Mouse (Mus musculus): ENCODE results near the gene Tbc1d2. TPM values are rescaled to one million over a fixed set of nuclear protein-coding genes. Genes with fewer than 3 reads are reported as not detected.
"Not testable (repeated sequence)": the region's sequence is repeated elsewhere in the genome, so short reads cannot be mapped to it uniquely, and the experiment has no call there.

Tbc1d2 gene
- polyA plus RNA-seq, 1 experiment from 2014 or later, result 1.1 TPM

DNA sequence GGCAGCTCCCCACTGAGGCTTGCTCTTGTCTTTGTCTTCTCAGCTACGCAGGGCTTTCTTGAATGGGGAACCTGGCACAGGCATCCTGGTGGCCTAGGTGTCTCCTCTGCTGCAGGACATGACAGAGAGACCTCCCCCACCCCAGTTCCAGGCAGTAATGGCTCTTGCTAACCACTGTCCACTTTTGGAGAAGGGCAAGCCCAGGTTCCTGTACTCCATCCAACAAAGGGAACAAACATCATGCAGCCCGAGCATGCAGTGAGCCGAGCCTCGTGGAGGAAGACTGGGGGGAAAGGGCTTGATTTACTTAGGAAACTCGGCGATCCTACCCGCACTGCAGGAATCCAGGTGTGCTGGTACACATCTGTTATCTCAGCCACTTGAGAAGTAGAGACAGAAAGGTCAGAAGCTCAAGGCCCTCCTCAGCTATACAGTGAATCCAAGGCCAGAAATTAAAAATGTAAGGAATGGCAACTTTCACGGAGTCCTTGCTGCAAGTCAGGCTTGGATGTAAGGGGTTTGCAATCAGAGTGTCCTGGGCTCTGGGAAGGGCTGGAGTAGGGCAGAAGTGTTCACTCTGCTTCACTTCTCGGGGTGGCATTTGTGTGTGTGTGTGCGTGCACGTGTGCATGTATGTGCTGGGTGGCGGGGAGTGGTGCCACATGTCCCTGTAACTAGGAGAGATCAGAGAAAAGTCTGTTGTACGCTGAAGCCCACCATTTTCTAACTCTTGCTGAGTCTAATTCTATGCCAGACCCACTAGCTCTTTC, 64.8 kb downstream of the Tbc1d2 start:
- WGBS, result 80% methylated on average over 13 of the region's 13 CpGs
- no peaks in the 10 kb centered on the region for H3K9me3 ChIP-seq (ENCODE audit: control insufficient read depth, low read length)

DNA sequence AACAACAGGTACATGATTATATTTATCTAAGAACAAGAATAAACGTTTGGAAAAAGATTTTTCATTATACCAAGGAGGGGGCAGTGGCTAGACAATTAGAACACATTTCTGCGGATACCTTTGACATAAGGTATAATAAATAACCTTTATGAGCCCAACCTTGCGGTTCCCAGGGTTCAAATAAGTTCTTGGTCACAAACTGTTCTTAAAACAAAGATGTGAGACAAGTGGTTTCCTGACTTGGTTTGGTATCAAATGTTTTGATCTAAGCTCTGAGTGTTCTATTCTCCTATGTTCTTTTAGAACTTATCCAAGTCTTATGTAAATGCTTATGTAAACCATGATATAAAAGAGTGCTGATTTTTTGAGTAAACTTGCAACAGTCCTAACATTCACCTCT, 65.5 kb downstream of the Tbc1d2 start:
- ATAC-seq (ENCODE audit: insufficient read depth, low FRiP score, low TSS enrichment); H3K9ac ChIP-seq (ENCODE audit: low read length); H3K4me2 ChIP-seq (ENCODE audit: low read depth); H3K27ac ChIP-seq (ENCODE audit: low read depth, low read length); H3K4me1 ChIP-seq (ENCODE audit: control insufficient read depth, insufficient read depth, low read length); H3K4me3 ChIP-seq (ENCODE audit: low read depth, low read length); H3K9me3 ChIP-seq (ENCODE audit: control insufficient read depth, low read length); H3K36me3 ChIP-seq (ENCODE audit: control insufficient read depth, insufficient read depth, low read length); DNase-seq (ENCODE audit: low spot score); H3K27me3 ChIP-seq (ENCODE audit: control insufficient read depth, insufficient read depth, low read length): not testable (repeated sequence)
- WGBS, result 65% methylated on average over 3 of the region's 3 CpGs

More for the DNA sequence above, 64.8 kb downstream of the Tbc1d2 start:
- Histone ChIP-seq H3K27me3 (ENCODE audit: control insufficient read depth, insufficient read depth, low read length) (no peaks in the 10 kb centered on the region), H3K4me2 (ENCODE audit: low read depth) (no peak overlapping the region), H3K9ac (ENCODE audit: low read length) (no peak overlapping the region), H3K27ac (ENCODE audit: low read depth, low read length) (no peak overlapping the region), H3K4me3 (ENCODE audit: low read depth, low read length) (no peak overlapping the region), H3K36me3 (ENCODE audit: control insufficient read depth, insufficient read depth, low read length) (no peaks in the 10 kb centered on the region), H3K4me1 (ENCODE audit: control insufficient read depth, insufficient read depth, low read length) (no peaks in the 10 kb centered on the region)
- DNase-seq (ENCODE audit: low spot score) (no peak), ATAC-seq (ENCODE audit: insufficient read depth, low FRiP score, low TSS enrichment) (no peak)

DNA sequence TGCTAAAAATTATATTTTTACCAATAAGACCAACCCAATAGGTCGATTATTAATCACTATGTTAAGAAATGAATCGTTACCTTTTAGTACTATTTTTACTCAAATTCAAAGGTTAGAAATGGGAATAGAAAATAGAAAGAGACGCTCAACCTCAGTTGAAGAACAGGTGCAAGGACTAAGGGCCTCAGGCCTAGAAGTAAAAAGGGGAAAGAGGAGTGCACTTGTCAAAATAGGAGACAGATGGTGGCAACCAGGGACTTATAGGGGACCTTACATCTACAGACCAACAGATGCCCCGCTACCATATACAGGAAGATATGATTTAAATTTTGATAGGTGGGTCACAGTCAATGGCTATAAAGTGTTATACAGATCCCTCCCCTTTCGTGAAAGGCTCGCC, 65.9 kb downstream of the Tbc1d2 start:
- 78% methylated on average over 2 of the region's 6 CpGs for WGBS
- not testable (repeated sequence) for H3K4me3 ChIP-seq (ENCODE audit: low read depth, low read length); ATAC-seq (ENCODE audit: insufficient read depth, low FRiP score, low TSS enrichment); H3K36me3 ChIP-seq (ENCODE audit: control insufficient read depth, insufficient read depth, low read length); H3K9ac ChIP-seq (ENCODE audit: low read length); H3K4me2 ChIP-seq (ENCODE audit: low read depth); H3K27me3 ChIP-seq (ENCODE audit: control insufficient read depth, insufficient read depth, low read length); H3K4me1 ChIP-seq (ENCODE audit: control insufficient read depth, insufficient read depth, low read length); H3K9me3 ChIP-seq (ENCODE audit: control insufficient read depth, low read length); DNase-seq (ENCODE audit: low spot score); H3K27ac ChIP-seq (ENCODE audit: low read depth, low read length)

DNA sequence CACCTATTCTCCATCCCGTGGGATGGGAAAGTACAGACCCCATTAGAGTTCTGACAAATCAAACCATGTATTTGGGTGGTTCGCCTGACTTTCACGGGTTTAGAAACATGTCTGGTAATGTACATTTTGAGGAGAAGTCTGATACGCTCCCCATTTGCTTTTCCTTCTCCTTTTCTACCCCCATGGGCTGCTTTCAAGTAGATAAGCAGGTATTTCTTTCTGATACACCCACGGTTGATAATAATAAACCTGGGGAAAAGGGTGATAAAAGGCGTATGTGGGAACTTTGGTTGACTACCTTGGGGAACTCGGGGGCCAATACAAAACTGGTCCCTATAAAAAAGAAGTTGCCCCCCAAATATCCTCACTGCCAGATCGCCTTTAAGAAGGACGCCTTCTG, 68.0 kb downstream of the Tbc1d2 start:
- H3K27ac ChIP-seq (ENCODE audit: low read depth, low read length); ATAC-seq (ENCODE audit: insufficient read depth, low FRiP score, low TSS enrichment); H3K9ac ChIP-seq (ENCODE audit: low read length); DNase-seq (ENCODE audit: low spot score); H3K9me3 ChIP-seq (ENCODE audit: control insufficient read depth, low read length); H3K36me3 ChIP-seq (ENCODE audit: control insufficient read depth, insufficient read depth, low read length); H3K4me3 ChIP-seq (ENCODE audit: low read depth, low read length); H3K4me2 ChIP-seq (ENCODE audit: low read depth); H3K27me3 ChIP-seq (ENCODE audit: control insufficient read depth, insufficient read depth, low read length); H3K4me1 ChIP-seq (ENCODE audit: control insufficient read depth, insufficient read depth, low read length): not testable (repeated sequence)
- 86% methylated on average over 9 of the region's 9 CpGs for WGBS

DNA sequence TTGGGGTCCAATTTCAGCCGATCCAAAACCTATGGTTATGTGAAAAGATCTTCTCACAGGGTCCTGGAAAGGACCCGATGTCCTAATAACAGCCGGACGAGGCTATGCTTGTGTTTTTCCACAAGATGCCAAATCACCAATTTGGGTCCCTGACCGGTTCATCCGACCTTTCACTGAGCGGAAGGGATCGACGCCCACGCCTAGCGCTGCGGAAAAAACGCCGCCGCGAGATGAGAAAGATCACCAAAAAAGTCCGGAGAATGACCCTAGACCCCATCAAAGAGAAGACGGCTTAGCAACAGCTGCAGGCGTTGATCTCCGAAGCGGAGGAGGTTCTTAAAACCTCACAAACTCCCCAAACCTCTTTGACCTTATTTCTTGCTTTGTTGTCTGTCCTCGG, 68.4 kb downstream of the Tbc1d2 start:
- not testable (repeated sequence) for H3K4me3 ChIP-seq (ENCODE audit: low read depth, low read length); H3K27ac ChIP-seq (ENCODE audit: low read depth, low read length); H3K36me3 ChIP-seq (ENCODE audit: control insufficient read depth, insufficient read depth, low read length); H3K9ac ChIP-seq (ENCODE audit: low read length); ATAC-seq (ENCODE audit: insufficient read depth, low FRiP score, low TSS enrichment); H3K4me1 ChIP-seq (ENCODE audit: control insufficient read depth, insufficient read depth, low read length); DNase-seq (ENCODE audit: low spot score); H3K9me3 ChIP-seq (ENCODE audit: control insufficient read depth, low read length); H3K4me2 ChIP-seq (ENCODE audit: low read depth); H3K27me3 ChIP-seq (ENCODE audit: control insufficient read depth, insufficient read depth, low read length)
- WGBS, result 92% methylated on average over 22 of the region's 22 CpGs

DNA sequence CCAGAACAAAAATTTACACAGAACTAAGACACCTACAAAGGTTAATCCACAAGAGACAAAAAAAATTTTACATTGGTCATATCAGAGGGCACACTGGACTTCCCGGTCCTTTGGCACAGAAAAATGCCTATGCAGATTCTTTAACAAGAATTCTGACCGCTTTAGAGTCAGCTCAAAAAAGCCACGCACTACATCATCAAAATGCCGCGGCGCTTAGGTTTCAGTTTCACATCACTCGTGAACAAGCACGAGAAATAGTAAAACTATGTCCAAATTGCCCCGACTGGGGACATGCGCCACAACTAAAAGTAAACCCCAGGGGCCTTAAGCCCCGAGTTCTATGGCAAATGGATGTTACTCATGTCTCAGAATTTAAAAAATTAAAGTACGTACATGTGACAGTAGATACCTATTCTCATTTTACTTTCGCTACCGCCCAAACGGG, 69.2 kb downstream of the Tbc1d2 start:
- not testable (repeated sequence) for DNase-seq (ENCODE audit: low spot score); H3K27ac ChIP-seq (ENCODE audit: low read depth, low read length); H3K27me3 ChIP-seq (ENCODE audit: control insufficient read depth, insufficient read depth, low read length); H3K9ac ChIP-seq (ENCODE audit: low read length); H3K9me3 ChIP-seq (ENCODE audit: control insufficient read depth, low read length); H3K4me3 ChIP-seq (ENCODE audit: low read depth, low read length); ATAC-seq (ENCODE audit: insufficient read depth, low FRiP score, low TSS enrichment); H3K4me2 ChIP-seq (ENCODE audit: low read depth); H3K4me1 ChIP-seq (ENCODE audit: control insufficient read depth, insufficient read depth, low read length); H3K36me3 ChIP-seq (ENCODE audit: control insufficient read depth, insufficient read depth, low read length)
- WGBS, result 92% methylated on average over 15 of the region's 15 CpGs

DNA sequence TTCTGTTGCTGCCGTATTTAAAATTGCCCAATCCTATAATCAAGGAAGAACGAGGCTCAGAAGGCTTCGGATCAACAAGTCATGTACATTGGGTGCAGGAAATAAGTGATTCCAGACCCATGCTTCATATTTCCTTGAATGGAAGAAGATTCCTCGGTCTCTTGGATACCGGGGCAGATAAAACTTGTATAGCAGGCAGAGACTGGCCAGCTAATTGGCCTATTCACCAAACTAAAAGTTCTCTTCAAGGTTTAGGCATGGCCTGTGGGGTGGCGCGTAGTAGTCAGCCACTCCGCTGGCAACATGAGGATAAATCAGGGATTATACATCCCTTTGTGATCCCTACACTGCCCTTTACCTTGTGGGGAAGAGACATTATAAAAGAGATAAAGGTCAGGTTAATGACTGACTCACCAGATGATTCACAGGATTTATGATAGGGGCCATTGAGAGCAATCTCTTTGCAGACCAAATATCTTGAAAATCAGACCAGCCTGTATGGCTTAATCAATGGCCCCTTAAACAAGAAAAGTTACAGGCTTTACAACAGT, 71.1 kb downstream of the Tbc1d2 start:
- 75% methylated on average over 8 of the region's 8 CpGs for WGBS
- not testable (repeated sequence) for H3K9me3 ChIP-seq (ENCODE audit: control insufficient read depth, low read length); H3K36me3 ChIP-seq (ENCODE audit: control insufficient read depth, insufficient read depth, low read length); H3K27me3 ChIP-seq (ENCODE audit: control insufficient read depth, insufficient read depth, low read length); H3K4me3 ChIP-seq (ENCODE audit: low read depth, low read length); H3K9ac ChIP-seq (ENCODE audit: low read length); H3K4me1 ChIP-seq (ENCODE audit: control insufficient read depth, insufficient read depth, low read length); H3K27ac ChIP-seq (ENCODE audit: low read depth, low read length); ATAC-seq (ENCODE audit: insufficient read depth, low FRiP score, low TSS enrichment); DNase-seq (ENCODE audit: low spot score); H3K4me2 ChIP-seq (ENCODE audit: low read depth)

DNA sequence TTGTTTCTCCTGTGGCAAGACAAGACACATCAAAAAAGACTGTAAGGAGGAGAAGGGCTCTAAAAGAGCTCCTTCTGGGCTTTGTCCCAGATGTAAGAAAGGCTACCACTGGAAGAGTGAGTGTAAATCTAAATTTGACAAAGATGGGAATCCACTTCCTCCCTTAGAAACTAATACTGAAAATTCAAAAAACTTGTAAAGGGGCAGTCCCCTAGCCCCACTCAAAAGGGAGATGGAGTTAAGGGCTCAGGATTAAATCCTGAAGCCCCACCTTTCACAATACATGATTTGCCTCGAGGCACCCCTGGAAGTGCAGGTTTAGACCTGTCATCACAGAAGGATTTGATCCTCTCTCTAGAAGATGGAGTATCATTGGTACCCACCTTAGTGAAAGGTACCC, 71.8 kb downstream of the Tbc1d2 start:
- no peak for ATAC-seq (ENCODE audit: insufficient read depth, low FRiP score, low TSS enrichment)
- WGBS, result 78% methylated on average over 1 of the region's 1 CpGs

More for the DNA sequence above, 71.8 kb downstream of the Tbc1d2 start:
- Histone ChIP-seq H3K27me3 (ENCODE audit: control insufficient read depth, insufficient read depth, low read length) (no peaks in the 10 kb centered on the region), H3K9me3 (ENCODE audit: control insufficient read depth, low read length) (peaks cover 3% of the 10 kb centered on the region; the same call in 1 of the 2 replicates), H3K4me3 (ENCODE audit: low read depth, low read length) (no peak overlapping the region), H3K27ac (ENCODE audit: low read depth, low read length) (no peak overlapping the region), H3K36me3 (ENCODE audit: control insufficient read depth, insufficient read depth, low read length) (no peaks in the 10 kb centered on the region), H3K4me1 (ENCODE audit: control insufficient read depth, insufficient read depth, low read length) (no peaks in the 10 kb centered on the region), H3K4me2 (ENCODE audit: low read depth) (no peak overlapping the region), H3K9ac (ENCODE audit: low read length) (no peak overlapping the region)
- no peak for DNase-seq (ENCODE audit: low spot score)

All from neural tube, embryonic 11.5 days (tissue).